Mouse (Mus musculus) liver, postnatal 0 days (tissue): ENCODE results near the gene Olfr215.

ENCODE experiments used
- CTCF ChIP-seq: sonication (generic); IDR thresholded peaks from 2 replicates; pipeline ENCODE4 v1.5.1; 2016; ENCODE audit warnings: antibody characterized with exemption, low read depth
- EP300 ChIP-seq: IDR thresholded peaks from 2 replicates; pipeline ENCODE4 v1.6.1; 2016; ENCODE audit warnings: antibody characterized with exemption, low read depth, mild to moderate bottlenecking

DNA sequence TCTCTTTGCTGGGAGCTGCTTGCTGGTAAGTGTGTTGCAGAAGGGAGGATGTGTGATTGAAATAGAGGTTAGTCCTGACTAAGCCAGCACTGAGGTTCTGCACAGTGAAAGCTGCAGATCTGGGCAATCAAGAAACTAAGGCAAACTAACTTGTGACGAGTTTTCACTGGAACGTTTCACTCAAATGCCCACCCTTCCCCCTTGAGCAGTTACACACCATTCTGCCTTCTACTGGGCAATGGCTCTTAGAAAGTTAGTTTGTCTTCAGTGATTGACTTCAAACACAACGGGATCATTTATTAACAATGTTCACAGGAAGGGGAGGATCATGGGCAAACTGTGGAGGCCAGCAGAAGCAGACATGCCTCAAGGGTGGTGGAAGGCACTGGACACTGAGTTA is 29.0 kb downstream of the Olfr215 start:
- TF ChIP-seq CTCF (no peak), EP300 (no peak)
